Mouse (Mus musculus) frontal cortex, postnatal 25 days (tissue): ENCODE results near the gene Lmbr1.
"Not testable (repeated sequence)": the region's sequence is repeated elsewhere in the genome, so short reads cannot be mapped to it uniquely, and the experiment has no call there.

Source experiments
- DNase-seq, 2 experiments: peaks; one replicate each; pipeline ENCODE4 v3.0.0; 2022; ENCODE audit warnings: low spot score in 2 of 2

Lmbr1 gene

DNA sequence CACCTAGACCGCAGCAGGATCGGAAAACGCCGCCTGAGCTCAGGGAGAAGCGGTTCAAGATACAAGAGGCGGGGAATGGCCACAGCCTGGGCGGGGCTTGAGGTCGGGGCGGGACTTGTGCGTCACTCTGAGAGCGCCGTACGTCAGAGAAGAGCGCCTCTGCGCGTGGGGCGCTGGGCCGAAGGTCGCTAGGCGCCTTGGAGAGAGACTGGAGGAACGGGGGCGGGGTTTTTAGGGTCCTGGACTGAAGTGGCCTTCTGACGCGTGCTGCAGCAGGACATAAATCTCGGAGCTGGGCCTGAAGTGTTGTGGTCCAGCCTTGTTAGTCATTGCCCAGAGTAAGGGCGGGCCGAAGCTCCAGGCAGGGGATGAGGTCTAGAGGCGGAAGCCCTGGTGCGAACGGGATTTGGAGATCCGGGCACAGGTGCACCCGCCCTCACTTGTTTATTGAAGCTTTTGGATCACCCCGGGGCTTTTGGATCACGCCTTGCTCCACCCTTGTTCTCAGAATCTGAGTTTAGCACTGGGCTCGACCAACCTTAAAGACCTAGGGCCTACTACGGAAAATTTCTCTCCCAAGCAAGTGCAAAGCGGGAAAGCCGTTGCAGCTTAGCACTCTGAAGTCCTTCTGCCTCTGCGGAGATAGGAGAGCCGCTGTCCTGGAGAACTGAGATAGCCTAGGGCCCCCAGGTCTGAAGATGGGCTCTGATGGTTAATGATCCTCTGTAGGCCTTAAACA, at the start of gene Lmbr1:
TSS of gene Lmbr1 (minus strand) at position 93 of the 739 bp plus-strand sequence.
- peak; percentile 83 to 89 for DNase-seq

DNA sequence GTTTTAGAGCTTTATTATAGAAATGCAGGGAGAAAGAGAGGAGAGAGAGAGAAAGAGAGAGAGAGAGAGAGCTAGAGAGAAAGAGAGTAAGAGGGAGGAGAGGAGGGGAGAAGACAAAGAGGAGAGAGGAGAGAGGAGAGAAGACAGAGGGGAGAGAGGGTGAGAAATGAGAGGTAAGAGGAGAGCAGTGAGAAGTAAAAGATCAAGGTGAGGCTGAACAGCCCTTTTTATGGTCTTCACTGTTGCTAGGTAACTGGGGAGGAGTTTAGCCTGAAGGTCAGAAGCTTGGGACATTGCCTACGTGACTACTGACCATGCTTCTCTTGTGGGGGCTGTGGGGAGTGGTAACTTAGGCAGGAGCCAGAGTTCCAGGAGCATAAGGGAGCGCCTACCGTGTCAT, 45.1 kb upstream of the Lmbr1 start:
- not testable (repeated sequence) for DNase-seq

DNA sequence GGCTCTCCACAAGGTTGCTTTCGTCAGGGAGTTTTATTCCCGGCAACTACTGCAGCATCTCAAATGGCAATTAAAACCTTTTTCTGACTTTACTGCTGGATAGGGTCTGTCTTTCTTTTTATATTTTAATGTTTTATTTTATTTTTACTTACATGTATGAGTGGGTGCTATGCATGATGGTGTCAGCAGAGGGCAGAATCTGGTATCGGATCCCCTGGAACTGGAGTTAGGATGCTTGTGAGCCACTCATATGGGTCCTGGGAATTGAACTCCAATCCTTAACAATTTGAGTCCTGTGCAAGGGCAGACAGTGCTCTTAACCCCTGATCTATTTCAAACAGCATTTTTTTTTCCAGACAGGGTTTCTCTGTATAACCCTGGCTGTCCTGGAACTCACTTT, 34.9 kb upstream of the Lmbr1 start:
- DNase-seq, result no peak

DNA sequence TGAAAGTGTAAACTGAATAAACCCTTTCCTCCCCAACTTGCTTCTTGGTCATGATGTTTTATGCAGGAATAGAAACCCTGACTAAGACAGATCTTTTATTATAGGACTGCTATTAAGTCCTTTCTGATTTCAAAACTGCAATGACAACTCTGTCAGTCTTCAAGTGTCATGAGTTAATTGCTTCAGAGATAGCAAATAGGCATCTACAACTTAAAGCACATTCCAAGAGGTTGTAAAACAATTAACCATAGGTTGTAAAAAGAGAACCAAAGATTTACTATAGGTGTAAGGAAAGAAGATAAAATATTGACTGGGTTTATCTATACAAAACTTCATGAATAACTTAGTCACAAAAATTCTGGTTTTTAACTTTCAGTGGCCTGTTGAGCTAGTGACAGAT, 32.7 kb upstream of the Lmbr1 start:
- no peak for DNase-seq

DNA sequence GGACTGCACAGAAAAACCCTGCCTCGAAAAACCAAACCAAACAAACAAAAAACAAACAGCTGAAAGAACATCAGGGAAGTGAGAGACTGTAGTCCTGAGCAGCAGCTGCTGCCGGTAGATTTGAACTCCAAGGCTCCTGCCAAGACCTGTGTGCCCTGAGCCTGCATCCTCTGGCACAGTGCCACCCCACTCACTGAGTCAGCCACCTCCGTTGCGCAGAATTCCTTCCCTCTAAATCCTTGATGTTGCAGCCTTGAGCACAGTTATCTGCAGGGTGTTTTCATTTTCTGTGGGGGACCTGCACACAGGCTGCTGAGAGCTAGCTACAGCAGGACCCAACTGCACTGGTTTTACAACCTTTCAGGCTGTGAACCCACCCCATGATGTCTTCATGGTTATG, 20.2 kb upstream of the Lmbr1 start:
- DNase-seq, result no peak

DNA sequence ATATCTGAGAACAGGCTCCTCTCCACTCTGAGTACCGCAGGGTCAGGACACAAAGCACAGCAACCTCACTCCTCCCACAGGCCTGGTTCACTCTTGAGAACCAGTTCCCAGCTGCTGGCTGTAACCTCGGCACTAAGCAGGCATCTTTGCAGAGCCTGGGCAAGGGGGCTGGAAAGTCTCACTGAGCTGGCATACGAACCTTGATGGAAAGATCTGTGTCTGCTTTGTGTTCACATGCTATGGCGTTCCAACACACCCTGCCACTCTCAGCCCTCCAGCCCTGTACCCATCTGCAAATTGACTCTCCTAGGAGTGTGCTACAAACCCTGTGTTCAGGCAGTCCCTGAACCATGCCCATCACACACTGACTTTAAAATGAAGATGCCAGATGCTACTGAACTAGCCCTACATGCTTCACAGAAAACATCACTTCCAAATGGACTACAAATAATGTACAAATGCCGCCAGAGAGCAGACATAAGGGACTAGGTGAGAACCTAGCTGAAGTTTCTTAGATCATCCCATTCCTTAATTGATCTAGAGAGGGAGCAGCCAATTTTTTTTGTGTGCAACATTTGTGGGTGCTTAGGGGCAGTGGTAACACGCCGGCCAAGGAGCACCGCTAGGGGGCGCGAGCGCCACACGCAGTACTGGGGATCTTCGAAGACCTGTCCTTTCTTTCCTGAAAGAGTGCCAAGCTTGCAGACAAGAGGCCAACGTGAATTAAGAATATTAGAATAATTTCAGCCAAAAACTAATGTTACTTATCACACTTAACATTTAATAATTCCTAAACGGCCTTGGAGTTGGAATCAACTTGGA, 11.0 kb upstream of the Lmbr1 start:
- peak; percentile 63 to 68 for DNase-seq

DNA sequence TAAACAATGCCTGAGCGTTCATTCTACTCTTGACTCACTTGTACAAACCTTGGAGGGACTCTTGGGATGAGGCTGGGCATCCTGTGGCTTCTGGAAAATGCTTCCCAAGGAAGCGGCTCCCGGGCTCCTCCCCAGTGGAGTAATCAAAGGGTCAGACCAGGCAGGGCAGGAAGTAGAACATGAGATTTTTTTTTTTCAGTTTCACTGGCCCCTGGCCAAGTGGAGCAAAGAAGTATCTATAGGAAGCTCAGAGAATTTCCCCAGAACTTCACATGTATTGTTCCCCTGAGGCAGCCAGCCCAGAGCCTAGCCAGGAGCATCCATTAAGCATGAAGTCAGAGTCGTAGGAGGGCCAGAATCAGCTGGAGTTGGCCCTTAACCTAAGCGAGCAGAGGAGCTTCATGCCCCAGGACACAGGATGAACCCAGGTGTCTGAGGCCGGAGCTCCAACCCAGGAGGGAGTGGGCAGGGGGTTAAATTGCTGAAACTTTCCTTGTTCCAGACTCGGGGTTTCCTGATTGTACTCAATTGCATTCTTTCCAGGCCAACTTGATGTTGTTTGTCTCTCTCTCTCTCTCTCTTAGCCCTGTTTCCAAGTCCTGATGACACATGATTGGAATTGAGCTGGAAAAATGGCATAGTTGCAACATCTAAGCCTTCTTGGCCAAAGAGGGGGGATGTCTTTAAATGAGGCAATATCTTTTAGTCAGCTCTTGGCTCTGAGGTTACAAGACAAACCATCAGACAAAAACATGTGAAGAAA, 10.2 kb upstream of the Lmbr1 start:
- DNase-seq, result no peak

DNA sequence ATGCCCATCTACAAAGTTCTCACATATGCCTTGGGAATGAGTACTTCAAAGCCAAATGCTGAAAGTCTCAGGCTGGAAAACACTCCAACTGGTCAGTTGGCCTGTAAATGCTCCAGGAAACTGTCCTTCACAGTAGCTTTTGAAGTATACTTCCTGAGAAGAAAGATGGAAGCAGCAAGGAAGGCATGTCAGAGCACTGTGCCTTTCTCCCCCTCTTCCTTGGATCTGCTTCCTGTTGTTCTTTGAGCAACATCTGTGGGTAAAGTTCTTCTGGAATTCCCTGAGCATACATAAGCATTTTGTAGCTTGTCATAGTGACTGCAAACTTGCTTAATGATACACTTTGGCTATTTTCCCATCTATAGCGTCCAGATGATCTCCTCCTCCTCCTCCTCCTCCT, 9.4 kb upstream of the Lmbr1 start:
- no peak for DNase-seq

DNA sequence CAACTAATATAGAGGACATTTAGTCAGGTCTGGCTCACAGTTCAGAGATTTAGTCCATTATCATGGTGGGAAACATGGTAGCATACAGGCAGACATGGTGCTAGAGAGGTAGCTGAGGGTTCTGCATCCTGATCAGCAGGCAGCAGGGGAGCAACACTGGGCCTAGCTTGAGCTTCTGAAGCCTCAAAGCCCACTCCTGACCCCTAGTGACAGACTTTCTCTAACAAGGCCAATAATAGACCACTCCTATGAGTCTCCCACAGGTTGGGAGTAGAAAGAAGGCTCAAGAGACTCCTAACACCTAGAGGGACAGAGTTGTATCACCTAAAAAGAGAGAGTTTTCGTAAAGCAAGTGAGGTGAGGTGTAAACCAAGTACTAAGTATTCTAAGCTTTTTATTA, 4.6 kb upstream of the Lmbr1 start:
- DNase-seq, result no peak

DNA sequence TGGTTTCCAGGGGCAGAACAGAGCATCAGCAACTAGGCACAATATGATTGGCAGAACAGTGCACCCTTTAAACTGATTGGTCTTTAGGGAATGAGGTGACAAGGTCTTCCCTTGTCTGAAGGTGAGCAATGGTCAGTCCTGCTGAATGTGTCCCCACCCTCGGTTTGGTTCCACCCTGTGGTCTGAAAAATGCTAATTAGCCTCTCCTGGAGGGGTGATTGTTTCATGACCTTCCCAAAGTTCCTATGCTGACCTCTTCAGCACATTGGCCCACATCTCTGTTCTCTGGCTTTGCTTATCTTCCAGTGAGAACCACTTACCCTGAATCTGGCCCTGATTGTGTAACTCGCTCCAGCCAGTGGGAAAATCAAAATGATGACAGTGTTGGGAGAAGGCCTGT, 1.9 kb upstream of the Lmbr1 start:
- no peak for DNase-seq

DNA sequence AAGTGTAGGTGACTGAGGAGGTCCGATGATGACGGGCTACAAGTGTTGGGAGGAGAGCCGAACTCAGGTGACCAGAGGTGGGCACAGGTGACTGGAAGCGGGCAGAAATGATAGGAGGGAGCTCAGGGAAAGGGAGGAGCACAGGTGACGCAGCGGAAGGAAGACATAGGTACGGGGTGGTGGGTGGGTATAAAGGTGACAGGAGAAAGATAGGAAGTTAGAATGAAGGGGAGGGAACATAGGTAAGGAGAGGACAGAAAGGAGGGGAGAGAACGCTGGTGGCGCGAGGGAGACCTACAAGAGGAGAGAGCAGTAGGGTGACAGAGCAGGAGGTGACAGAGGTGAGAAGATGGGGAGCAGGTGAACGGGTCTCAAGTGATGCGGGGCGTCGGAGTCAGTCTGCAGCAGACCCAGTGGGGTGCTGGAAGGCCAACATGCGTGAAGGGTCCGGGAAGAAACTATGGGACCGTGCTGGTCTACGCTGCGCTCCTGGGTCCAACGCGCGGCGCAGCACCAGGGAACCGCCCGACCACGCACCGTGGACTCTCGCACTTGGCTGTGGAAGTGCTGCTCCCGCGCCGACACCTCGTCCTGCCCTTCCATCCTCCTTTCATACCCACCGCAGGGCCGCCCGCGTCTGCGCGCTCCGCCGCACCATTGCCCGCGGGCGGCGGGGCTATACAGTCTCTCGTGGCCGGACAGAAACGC, 446 bp downstream of the Lmbr1 start:
- no peak for DNase-seq

DNA sequence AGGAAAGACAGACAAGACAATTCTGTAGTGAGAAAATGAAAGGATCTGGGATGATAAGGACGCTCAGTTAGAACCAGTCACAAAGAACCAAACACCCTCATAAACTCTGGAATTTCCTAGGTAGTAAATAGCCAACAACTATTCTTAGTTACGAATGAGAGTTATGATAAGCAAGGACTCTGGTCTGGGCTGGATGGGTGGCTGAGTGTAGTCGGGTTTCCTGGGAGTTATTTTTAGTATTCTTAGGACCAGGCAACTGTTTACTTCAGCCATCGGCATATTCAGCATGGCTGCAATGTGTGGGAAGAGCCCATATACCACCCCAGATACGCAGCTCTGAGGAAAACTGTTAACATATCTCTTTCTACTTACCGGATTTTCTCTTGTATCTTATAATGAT, 14.7 kb downstream of the Lmbr1 start:
- DNase-seq, result no peak

DNA sequence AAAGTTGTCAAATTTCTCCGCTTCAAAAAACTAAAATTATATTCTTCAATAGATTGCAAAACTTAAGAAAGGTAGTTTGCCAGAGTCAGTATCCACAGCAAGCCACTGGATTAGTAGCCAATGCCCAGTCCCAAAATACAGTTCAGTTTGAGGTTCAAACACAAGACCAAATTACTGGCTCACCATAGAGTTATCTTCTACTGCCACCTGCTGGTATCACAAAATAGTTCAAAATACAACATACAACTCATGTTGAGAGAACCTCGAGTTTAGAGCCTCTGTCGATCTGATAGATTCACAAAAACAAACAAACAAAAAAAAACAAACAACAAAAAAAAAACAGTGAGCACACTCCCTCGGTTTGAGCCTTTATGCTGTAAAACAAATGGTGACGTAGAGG, 42.4 kb downstream of the Lmbr1 start:
- DNase-seq, result no peak

DNA sequence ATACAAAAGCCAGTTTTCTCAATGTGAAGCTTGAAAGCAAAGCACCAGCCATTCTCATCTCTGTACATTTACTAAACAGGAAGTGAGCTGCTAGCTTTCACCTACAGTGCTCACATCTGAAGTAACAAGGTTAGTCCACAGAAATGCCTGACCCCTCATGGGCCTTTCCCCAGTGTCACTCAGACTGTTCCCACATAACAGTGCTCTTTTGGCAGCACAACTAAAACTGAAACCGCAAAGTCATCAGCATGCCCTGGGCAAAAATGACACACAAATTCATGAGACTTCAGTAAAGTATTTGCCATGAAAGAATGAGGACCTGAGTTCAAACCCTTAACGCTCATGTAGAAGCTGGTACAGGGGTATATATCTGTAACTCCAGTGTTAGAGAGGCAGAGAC, 55.7 kb downstream of the Lmbr1 start:
- no peak for DNase-seq

DNA sequence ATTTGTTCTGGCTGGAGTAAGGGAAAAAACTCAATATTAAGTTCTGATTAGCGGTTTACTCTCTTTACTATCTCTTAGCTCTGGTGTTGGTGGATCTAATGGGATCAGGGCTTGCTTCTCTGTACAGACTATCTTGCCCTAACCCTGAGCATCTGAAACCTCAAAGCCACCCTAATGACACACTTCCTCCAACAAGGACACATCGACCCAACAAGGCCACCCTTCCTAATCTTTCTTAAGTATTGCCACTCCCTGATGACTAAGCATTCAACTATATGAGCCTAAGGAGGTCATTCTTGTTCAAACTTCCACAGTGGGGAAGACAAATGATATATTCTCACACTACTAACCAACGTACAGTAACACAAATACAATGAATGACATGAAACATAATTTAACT, 69.0 kb downstream of the Lmbr1 start:
- no peak for DNase-seq

DNA sequence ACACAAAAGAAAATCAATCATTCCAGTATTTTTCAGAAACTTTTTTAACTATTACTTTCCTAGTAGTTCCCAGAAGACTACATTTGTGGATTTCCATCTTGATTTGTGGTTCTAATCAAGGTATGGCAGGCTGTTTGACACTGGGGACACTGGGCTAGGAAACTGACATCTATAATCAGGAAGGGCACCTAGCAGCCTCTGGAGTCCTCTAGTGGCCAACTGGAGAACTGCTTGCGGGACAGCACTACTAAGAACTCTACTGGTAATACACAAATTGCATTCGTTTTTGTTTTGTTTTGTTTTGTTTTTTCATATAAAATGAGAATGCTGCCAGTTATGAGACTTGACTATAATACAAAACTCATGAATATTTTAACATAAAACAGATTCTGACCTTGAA, 85.0 kb downstream of the Lmbr1 start:
- DNase-seq, result peak; percentile 39 to 42

DNA sequence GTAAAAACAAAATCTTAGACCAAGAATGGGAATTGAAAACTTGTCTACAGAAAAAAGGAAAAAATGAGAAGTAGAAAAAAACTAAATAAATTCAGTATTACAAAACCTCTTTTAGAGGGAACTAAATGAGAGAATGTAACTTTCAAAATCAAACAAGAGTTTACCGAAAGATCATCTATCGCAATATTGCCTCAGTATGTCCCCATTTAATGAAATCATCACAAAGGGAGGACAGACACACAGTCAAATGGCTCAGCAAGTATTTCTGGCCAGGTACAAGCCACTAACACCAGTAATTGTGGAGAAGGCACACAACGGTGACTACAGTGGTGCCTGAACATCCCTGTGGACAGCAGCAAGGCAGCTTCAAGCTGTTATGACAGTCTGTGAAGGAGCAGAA, 88.1 kb downstream of the Lmbr1 start:
- no peak for DNase-seq

DNA sequence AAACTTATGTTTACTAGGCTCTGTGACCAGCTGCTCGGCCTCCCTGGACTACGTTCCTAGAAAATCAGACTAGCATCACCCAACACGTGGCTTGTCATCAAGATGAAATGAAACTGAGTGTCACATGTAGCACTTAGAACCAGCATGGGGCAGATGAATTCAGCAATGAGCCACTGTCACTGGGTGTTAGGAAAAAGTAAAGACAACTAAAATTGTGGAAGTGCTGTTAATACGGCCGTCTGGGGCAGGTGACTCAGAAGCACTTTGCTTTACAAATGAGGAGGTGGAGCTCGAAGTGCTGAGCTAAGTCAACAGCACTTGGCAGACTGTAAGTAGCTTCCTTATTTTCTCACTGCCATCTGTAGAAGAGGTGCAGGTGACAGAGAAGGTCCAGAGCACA, 88.5 kb downstream of the Lmbr1 start:
- no peak for DNase-seq

DNA sequence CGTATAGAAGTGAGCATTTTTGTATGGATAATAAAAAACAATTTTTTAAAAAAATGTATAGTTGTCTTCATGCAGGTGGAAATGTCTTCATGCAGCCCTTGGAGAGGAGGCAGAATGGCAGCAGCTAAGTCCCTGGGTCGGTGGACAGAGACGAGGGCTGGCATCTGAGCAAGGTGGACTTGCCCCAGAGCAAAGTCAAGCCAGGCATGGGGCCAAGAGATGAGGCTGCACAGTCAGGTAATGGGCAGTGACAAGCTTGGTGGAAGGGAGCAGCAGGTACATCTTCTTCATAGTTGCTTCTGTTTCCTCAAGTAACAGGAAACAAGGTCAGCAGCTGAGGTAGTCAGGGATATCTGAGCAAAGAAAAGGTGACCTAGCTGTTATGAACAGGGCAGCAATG, 97.1 kb downstream of the Lmbr1 start:
- DNase-seq, result no peak

DNA sequence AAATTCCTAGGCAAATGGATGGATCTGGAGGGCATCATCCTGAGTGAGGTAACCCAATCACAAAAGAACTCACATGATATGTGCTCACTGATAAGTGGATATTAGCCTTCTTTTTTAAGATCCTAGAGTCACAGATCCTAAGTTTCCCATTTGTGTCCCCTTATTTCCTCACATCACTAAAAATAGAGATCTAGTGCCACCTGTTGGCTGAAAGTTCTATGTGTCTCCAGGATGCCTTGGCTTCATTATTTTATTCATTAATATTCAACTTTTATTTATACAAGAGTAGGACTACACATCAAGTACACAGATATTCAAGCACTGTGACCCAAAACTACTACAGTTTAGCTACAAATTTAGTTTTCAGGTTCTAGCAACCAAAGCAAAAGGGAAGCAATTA, 103.4 kb downstream of the Lmbr1 start:
- DNase-seq, result no peak

DNA sequence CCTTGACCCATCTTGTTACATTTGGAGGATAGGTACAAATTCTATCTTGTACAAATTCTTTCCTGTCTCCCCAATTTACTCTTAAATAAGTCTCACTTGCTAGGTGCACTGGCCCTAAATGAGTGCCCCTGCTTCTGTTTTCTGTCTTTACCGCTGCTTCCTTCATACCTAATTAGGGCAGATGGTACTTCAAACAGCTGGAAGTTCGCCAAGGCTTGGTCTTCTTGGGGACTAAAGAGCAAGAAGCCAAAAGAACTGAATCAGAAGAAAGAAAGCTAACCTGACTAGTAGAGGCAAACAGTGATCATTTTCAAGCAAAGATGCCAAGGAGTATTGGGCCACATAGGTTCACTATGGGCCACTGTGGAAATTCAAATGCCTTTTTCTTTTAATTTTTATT, 104.8 kb downstream of the Lmbr1 start:
- DNase-seq, result no peak

DNA sequence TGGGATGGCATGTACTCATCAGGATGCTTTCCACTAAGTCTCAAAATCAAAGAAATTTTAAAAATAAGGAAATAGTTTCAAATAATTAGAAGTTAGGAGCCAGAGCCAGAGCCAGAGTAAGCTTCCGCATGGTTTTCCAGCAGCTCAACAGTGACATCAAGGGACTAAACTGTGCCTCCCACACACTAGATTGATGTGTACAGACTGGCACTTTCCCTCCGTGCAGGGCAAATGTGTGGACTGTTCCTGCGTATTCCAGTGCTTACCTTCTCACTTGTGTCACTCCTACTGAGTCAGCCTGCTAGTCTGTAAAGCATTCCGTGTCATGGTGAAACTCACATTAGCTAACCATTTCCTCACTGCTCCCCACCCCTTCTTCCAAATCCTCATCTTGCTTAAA, 107.3 kb downstream of the Lmbr1 start:
- no peak for DNase-seq
